Mouse (Mus musculus) small intestine, adult 2 months (tissue): ENCODE data around the gene Nol11.

Experiments used
- CTCF ChIP-seq: fragments of 200-500 bp; IDR thresholded peaks from 2 replicates; pipeline ENCODE4 v1.5.1; 2012; ENCODE audit warnings: low read depth, mild to moderate bottlenecking, control low read depth, inconsistent platforms, low read length, moderate library complexity, mixed read lengths; ENCODE audit not compliant: insufficient replicate concordance, insufficient read length; ENCODE audit errors: extremely low read depth
- POLR2A ChIP-seq: fragments of 200-500 bp; IDR thresholded peaks from 2 replicates; pipeline ENCODE4 v1.6.1; 2012; ENCODE audit warnings: low read depth, mild to moderate bottlenecking, control low read depth, inconsistent platforms, low read length, moderate library complexity

GRCm38 (mm10) chr11:107135741-107136140 lies 53.4 kb downstream of the Nol11 start:
- no peak for TF ChIP-seq CTCF
- no peak for TF ChIP-seq POLR2A
